Mouse (Mus musculus): ENCODE results near the gene A730061H03Rik. TPM values are rescaled to one million over a fixed set of nuclear protein-coding genes. Genes with fewer than 3 reads are reported as not detected.
A peak's percentile ranks its signal among the peaks of the same experiment; 100 is the strongest.

Gene A730061H03Rik
- polyA plus RNA-seq, 1 experiment from 2014 or later = 1.2 TPM

DNA sequence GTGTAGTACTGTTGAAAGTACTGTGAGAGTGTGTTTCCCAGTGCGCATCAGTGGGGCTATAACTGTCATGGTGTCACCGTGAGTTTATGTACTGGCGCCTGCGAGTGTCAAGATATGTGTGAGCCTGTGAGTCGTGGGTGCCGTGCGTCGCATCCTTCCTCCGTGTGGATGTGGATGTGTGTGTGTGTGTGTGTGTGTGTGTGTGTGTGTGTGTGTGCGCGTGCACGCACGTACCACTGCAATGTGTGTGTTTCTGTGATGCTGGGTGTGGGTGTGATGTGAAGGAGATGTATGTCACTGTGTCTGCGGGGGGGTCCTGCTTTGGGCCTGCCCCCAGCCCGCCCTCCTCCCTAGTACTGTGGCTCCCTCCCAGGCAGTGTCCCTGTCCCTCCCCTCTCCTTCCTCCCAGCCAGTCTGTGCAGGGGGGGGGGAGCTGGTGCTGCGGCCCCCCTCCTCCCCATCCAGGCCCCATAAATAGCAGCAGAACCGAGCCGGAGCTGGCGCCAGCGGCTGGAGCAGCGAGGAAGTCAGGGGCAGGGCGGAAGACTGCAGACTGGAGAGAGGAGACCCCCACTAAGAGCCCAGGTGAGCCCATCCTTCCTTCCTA lies 50.0 kb downstream of the A730061H03Rik start, which contains the start of gene Cpne6:
TSS of gene Cpne6 (plus strand) at position 321 of the 607 bp plus-strand sequence.
- H3K27ac ChIP-seq (ENCODE audit: low read length) = no peak within 1 kb of the TSS
- no peak within 1 kb of the TSS for H3K4me2 ChIP-seq (replicated peaks; ENCODE audit: low read depth, low read length)
- H3K9ac ChIP-seq (replicated peaks; ENCODE audit: low read depth, low read length) = no peak within 1 kb of the TSS
- WGBS = 65% methylated on average over 22 of the region's 22 CpGs
- no peak within 1 kb of the TSS for H3K4me3 ChIP-seq (ENCODE audit: low read depth, low read length)
- no peaks in the 10 kb centered on the region for H3K36me3 ChIP-seq (ENCODE audit: control insufficient read depth, insufficient read depth, low read length)
- no peaks in the 10 kb centered on the region for H3K4me1 ChIP-seq (ENCODE audit: control insufficient read depth, insufficient read depth, low read length)
- 0 out of 2 replicates have a peak, but pooled peaks cover 5% of the 10 kb centered on the region for H3K27me3 ChIP-seq (ENCODE audit: control insufficient read depth, insufficient read depth, low read length)
- 0 out of 2 replicates have a peak, but pooled peaks have one; percentile 30 for ATAC-seq (ENCODE audit: insufficient number of reproducible peaks, insufficient read depth, low FRiP score, low read depth)
- H3K9me3 ChIP-seq (ENCODE audit: control insufficient read depth, low read depth, low read length) = no peaks in the 10 kb centered on the region

Other genes starting within 250 kb of the A730061H03Rik start
- gene Dhrs4, start 81.6 kb downstream of the A730061H03Rik start, polyA plus RNA-seq (2014; fragmentation: Nextera tagmentation; extraction: Ambion mirVana) = 49.7 and 62.4 TPM in 2 replicates
- gene Carmil3, start 69.8 kb downstream of the A730061H03Rik start, polyA plus RNA-seq (2014; fragmentation: Nextera tagmentation; extraction: Ambion mirVana) = 3.9 and 4.4 TPM in 2 replicates
- 0.19 and 0.24 TPM in 2 replicates for gene Cpne6, start 50.0 kb downstream of the A730061H03Rik start, polyA plus RNA-seq (2014; fragmentation: Nextera tagmentation; extraction: Ambion mirVana)
- gene Nrl, start 35.4 kb downstream of the A730061H03Rik start, polyA plus RNA-seq (2014; fragmentation: Nextera tagmentation; extraction: Ambion mirVana) = not detected in 2 replicates
- gene Pck2, start 20.1 kb downstream of the A730061H03Rik start, polyA plus RNA-seq (2014; fragmentation: Nextera tagmentation; extraction: Ambion mirVana) = 43.4 and 44.0 TPM in 2 replicates
- 67.6 and 69.6 TPM in 2 replicates for gene Dcaf11, start 400 bp downstream of the A730061H03Rik start, polyA plus RNA-seq (2014; fragmentation: Nextera tagmentation; extraction: Ambion mirVana)
- gene Fitm1, start 15.2 kb upstream of the A730061H03Rik start, polyA plus RNA-seq (2014; fragmentation: Nextera tagmentation; extraction: Ambion mirVana) = 0.61 TPM in 1 of 2 replicates, not detected in the other
- gene Psme1, start 17.7 kb upstream of the A730061H03Rik start, polyA plus RNA-seq (2014; fragmentation: Nextera tagmentation; extraction: Ambion mirVana) = 161 and 170 TPM in 2 replicates
- gene Emc9, start 24.9 kb upstream of the A730061H03Rik start, polyA plus RNA-seq (2014; fragmentation: Nextera tagmentation; extraction: Ambion mirVana) = 5.9 and 7.1 TPM in 2 replicates
- 296 and 307 TPM in 2 replicates for gene Psme2, start 30.7 kb upstream of the A730061H03Rik start, polyA plus RNA-seq (2014; fragmentation: Nextera tagmentation; extraction: Ambion mirVana)
- gene Rnf31, start 31.3 kb upstream of the A730061H03Rik start, polyA plus RNA-seq (2014; fragmentation: Nextera tagmentation; extraction: Ambion mirVana) = 13.2 and 15.1 TPM in 2 replicates
- 7.4 and 8.1 TPM in 2 replicates for gene Irf9, start 43.2 kb upstream of the A730061H03Rik start, polyA plus RNA-seq (2014; fragmentation: Nextera tagmentation; extraction: Ambion mirVana)
- 7.1 and 10.9 TPM in 2 replicates for gene Rec8, start 57.6 kb upstream of the A730061H03Rik start, polyA plus RNA-seq (2014; fragmentation: Nextera tagmentation; extraction: Ambion mirVana)
- gene Ipo4, start 75.6 kb upstream of the A730061H03Rik start, polyA plus RNA-seq (2014; fragmentation: Nextera tagmentation; extraction: Ambion mirVana) = 93.6 and 105 TPM in 2 replicates
- 3.7 and 3.9 TPM in 2 replicates for gene Gm49378, start 77.5 kb upstream of the A730061H03Rik start, polyA plus RNA-seq (2014; fragmentation: Nextera tagmentation; extraction: Ambion mirVana)
- gene Tm9sf1, start 83.4 kb upstream of the A730061H03Rik start, polyA plus RNA-seq (2014; fragmentation: Nextera tagmentation; extraction: Ambion mirVana) = 109 and 112 TPM in 2 replicates
- 0.59 and 1.6 TPM in 2 replicates for gene Tssk4, start 89.8 kb upstream of the A730061H03Rik start, polyA plus RNA-seq (2014; fragmentation: Nextera tagmentation; extraction: Ambion mirVana)
- gene Mdp1, start 100.1 kb upstream of the A730061H03Rik start, polyA plus RNA-seq (2014; fragmentation: Nextera tagmentation; extraction: Ambion mirVana) = 54.8 and 55.8 TPM in 2 replicates
- gene Gmpr2, start 111.5 kb upstream of the A730061H03Rik start, polyA plus RNA-seq (2014; fragmentation: Nextera tagmentation; extraction: Ambion mirVana) = 56.8 and 63.6 TPM in 2 replicates
- gene Nedd8, start 111.7 kb upstream of the A730061H03Rik start, polyA plus RNA-seq (2014; fragmentation: Nextera tagmentation; extraction: Ambion mirVana) = 535 and 580 TPM in 2 replicates
- 44.2 and 45.5 TPM in 2 replicates for gene Tinf2, start 121.4 kb upstream of the A730061H03Rik start, polyA plus RNA-seq (2014; fragmentation: Nextera tagmentation; extraction: Ambion mirVana)
- gene Tgm1, start 153.5 kb upstream of the A730061H03Rik start, polyA plus RNA-seq (2014; fragmentation: Nextera tagmentation; extraction: Ambion mirVana) = 19.5 and 21.3 TPM in 2 replicates
- gene Rabggta, start 161.9 kb upstream of the A730061H03Rik start, polyA plus RNA-seq (2014; fragmentation: Nextera tagmentation; extraction: Ambion mirVana) = 30.0 and 31.0 TPM in 2 replicates
- 83.0 and 99.4 TPM in 2 replicates for gene Dhrs1, start 185.3 kb upstream of the A730061H03Rik start, polyA plus RNA-seq (2014; fragmentation: Nextera tagmentation; extraction: Ambion mirVana)
- gene Nop9, start 185.3 kb upstream of the A730061H03Rik start, polyA plus RNA-seq (2014; fragmentation: Nextera tagmentation; extraction: Ambion mirVana) = 36.6 and 38.8 TPM in 2 replicates
- 2.3 and 2.6 TPM in 2 replicates for gene Cideb, start 198.1 kb upstream of the A730061H03Rik start, polyA plus RNA-seq (2014; fragmentation: Nextera tagmentation; extraction: Ambion mirVana)
- 0.13 and 0.52 TPM in 2 replicates for gene Ltb4r2, start 201.0 kb upstream of the A730061H03Rik start, polyA plus RNA-seq (2014; fragmentation: Nextera tagmentation; extraction: Ambion mirVana)
- gene Ltb4r1, start 205.6 kb upstream of the A730061H03Rik start, polyA plus RNA-seq (2014; fragmentation: Nextera tagmentation; extraction: Ambion mirVana) = 0.42 and 0.88 TPM in 2 replicates
- gene Adcy4, start 223.7 kb upstream of the A730061H03Rik start, polyA plus RNA-seq (2014; fragmentation: Nextera tagmentation; extraction: Ambion mirVana) = 4.3 and 5.8 TPM in 2 replicates
- 25.3 and 32.3 TPM in 2 replicates for gene Ripk3, start 228.5 kb upstream of the A730061H03Rik start, polyA plus RNA-seq (2014; fragmentation: Nextera tagmentation; extraction: Ambion mirVana)